Mouse (Mus musculus) E14TG2a.4 (cell line): ENCODE results near the gene Hypm.

Experiments used
- CTCF ChIP-seq: conservative IDR thresholded peaks from 2 replicates; pipeline ENCODE4 v1.5.1; 2014; ENCODE audit warnings: low read length
- NANOG ChIP-seq: IDR thresholded peaks from 2 replicates; pipeline ENCODE4 v1.6.1; 2014; ENCODE audit warnings: borderline replicate concordance, low read length, mixed read lengths
- POU5F1 ChIP-seq: IDR thresholded peaks from 2 replicates; pipeline ENCODE4 v1.6.1; 2014; ENCODE audit warnings: low read length, borderline replicate concordance

DNA sequence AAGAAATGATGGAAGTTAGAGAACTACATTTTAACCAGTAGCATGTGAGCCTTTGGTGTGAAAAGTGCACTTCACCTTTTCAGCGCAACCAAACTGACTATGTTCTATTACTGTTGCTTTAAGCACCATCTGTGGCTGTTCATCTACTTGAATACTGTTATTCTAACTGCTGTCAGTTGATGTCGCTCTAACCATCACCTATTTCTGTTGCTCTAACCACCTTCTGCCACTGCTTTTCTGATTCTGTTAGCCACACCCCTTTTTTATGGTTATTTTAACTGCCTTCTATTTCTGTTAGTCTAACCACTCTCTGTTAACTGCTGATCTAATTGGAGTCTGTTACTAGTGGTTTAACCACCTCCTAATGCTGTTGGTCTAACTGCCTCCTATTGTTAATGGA is 11.9 kb upstream of the Hypm start:
- no peak for TF ChIP-seq CTCF
- TF ChIP-seq POU5F1 = no peak
- no peak for TF ChIP-seq NANOG
